Mouse (Mus musculus) kidney, embryonic 14.5 days (tissue): ENCODE results near the gene Sectm1b. TPM values are rescaled to one million over a fixed set of nuclear protein-coding genes. Genes with fewer than 3 reads are reported as not detected.
"Not testable (repeated sequence)": the region's sequence is repeated elsewhere in the genome, so short reads cannot be mapped to it uniquely, and the experiment has no call there.

Source experiments
- ATAC-seq: fragments of 200-750 bp; cut with Nextera tagmentation; 2 replicates; pipeline ENCODE4 v1.8.0; 2017; ENCODE audit warnings: moderate number of reproducible peaks, mild to moderate bottlenecking, moderate TSS enrichment, moderate library complexity; ENCODE audit not compliant: low FRiP score, low TSS enrichment
- H3K27ac ChIP-seq: fragments of 300-500 bp; sonication (generic); 2 replicates; pipeline ENCODE4 v1.5.1; 2014; ENCODE audit warnings: low read depth, mild to moderate bottlenecking, low read length, moderate library complexity, mixed read lengths
- H3K27me3 ChIP-seq: fragments of 300-500 bp; sonication (generic); 2 replicates; pipeline ENCODE4 v1.6.1; 2014; ENCODE audit warnings: mild to moderate bottlenecking, low read length; ENCODE audit not compliant: control insufficient read depth, insufficient read depth
- H3K36me3 ChIP-seq: fragments of 300-500 bp; sonication (generic); 2 replicates; pipeline ENCODE4 v1.6.1; 2014; ENCODE audit warnings: low read length, mixed read lengths; ENCODE audit not compliant: control insufficient read depth, insufficient read depth
- H3K4me1 ChIP-seq: fragments of 300-500 bp; sonication (generic); 2 replicates; pipeline ENCODE4 v1.6.1; 2014; ENCODE audit warnings: low read length, mixed read lengths; ENCODE audit not compliant: control insufficient read depth, insufficient read depth
- H3K4me2 ChIP-seq: fragments of 300-500 bp; sonication (generic); replicated peaks from 2 replicates; pipeline ENCODE4 v1.6.1; 2014; ENCODE audit warnings: low read depth, mild to moderate bottlenecking, low read length
- H3K4me3 ChIP-seq: fragments of 300-500 bp; sonication (generic); 2 replicates; pipeline ENCODE4 v1.5.1; 2014; ENCODE audit warnings: mild to moderate bottlenecking, low read length
- H3K9ac ChIP-seq: fragments of 300-500 bp; sonication (generic); 2 replicates; pipeline ENCODE4 v1.6.1; 2014; ENCODE audit warnings: low read depth, mild to moderate bottlenecking, low read length, moderate library complexity
- H3K9me3 ChIP-seq: fragments of 300-500 bp; sonication (generic); 2 replicates; pipeline ENCODE4 v1.6.1; 2016; ENCODE audit warnings: low read length; ENCODE audit not compliant: control insufficient read depth
- WGBS: fragments of 180-500 bp; shearing (Covaris S2); extraction: QIAGEN DNeasy Blood & Tissue Kit; methylation state at CpG from one replicate; pipeline ENCODE4 v1.1.7; 2014; 5-methylcytosine and 5-hydroxymethylcytosine counted together
- polyA plus RNA-seq: library from polyadenylated mRNA; unstranded; fragments of >200 nt; fragmentation: Nextera tagmentation; extraction: Ambion mirVana; gene quantifications from 2 replicates; pipeline ENCODE4 v1.2.1, GENCODE M21; 2014

Gene Sectm1b
- polyA plus RNA-seq, 1 experiment from 2014 or later = not detected

- Histone ChIP-seq H3K9ac (no peak overlapping the region), H3K27me3 (no peaks in the 10 kb centered on the region), H3K27ac (no peak overlapping the region), H3K36me3 (no peaks in the 10 kb centered on the region), H3K4me2 (no peak overlapping the region), H3K9me3 (no peaks in the 10 kb centered on the region), H3K4me3 (no peak overlapping the region), H3K4me1 (no peaks in the 10 kb centered on the region)
- WGBS = 91% methylated on average over 3 of the region's 3 CpGs
- ATAC-seq = no peak
Measured at GRCm38 (mm10) chr11:121082250-121082649, 18.9 kb upstream of the Sectm1b start.

DNA sequence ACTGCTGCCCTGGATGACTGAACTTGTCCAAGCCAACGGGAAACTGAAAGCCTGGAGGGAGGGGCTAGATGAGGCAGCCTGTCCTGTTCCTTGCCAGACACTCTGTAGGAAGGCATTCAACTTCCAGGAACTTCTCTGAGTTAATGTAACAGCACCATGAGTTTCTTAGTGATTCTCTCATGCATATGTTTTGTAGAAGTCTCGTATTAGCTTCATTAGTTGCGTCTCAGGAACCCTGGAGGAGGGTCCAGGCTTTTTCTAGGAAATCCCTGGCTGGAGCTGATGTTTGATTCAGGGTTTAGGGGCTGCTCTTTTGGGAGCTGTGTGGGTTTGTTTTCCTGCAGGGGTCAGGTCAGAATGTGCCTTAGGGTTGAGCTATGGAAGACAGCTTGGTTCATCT lies 17.8 kb upstream of the Sectm1b start, which contains the start of gene Sectm1a:
Gene Sectm1a (minus strand): TSS at position 101 of the 400 bp plus-strand sequence.
- no peak within 1 kb of the TSS for H3K4me2 ChIP-seq
- H3K9me3 ChIP-seq = no peaks in the 10 kb centered on the region
- H3K4me3 ChIP-seq = no peak within 1 kb of the TSS
- no peak within 1 kb of the TSS for H3K27ac ChIP-seq
- WGBS = 63% methylated on average over 3 of the region's 3 CpGs
- no peak for ATAC-seq
- H3K36me3 ChIP-seq = no peaks in the 10 kb centered on the region
- no peaks in the 10 kb centered on the region for H3K27me3 ChIP-seq
- no peaks in the 10 kb centered on the region for H3K4me1 ChIP-seq
- no peak within 1 kb of the TSS for H3K9ac ChIP-seq

- no peak for ATAC-seq
- no peak overlapping the region for H3K4me3 ChIP-seq
- no peak overlapping the region for H3K9ac ChIP-seq
- no peaks in the 10 kb centered on the region for H3K4me1 ChIP-seq
- H3K36me3 ChIP-seq = no peaks in the 10 kb centered on the region
- H3K4me2 ChIP-seq = no peak overlapping the region
- no peaks in the 10 kb centered on the region for H3K9me3 ChIP-seq
- H3K27ac ChIP-seq = no peak overlapping the region
- 94% methylated on average over 8 of the region's 8 CpGs for WGBS
- no peaks in the 10 kb centered on the region for H3K27me3 ChIP-seq
Measured at GRCm38 (mm10) chr11:121080330-121080729, 17.0 kb upstream of the Sectm1b start.

GRCm38 (mm10) chr11:121075655-121076054 lies 12.3 kb upstream of the Sectm1b start:
- Histone ChIP-seq H3K36me3 (no peaks in the 10 kb centered on the region), H3K4me1 (no peaks in the 10 kb centered on the region), H3K4me2 (no peak overlapping the region), H3K4me3 (no peak overlapping the region), H3K9ac (no peak overlapping the region), H3K27me3 (no peaks in the 10 kb centered on the region), H3K9me3 (no peaks in the 10 kb centered on the region), H3K27ac (no peak overlapping the region)
- WGBS = 70% methylated on average over 5 of the region's 5 CpGs
- no peak for ATAC-seq

DNA sequence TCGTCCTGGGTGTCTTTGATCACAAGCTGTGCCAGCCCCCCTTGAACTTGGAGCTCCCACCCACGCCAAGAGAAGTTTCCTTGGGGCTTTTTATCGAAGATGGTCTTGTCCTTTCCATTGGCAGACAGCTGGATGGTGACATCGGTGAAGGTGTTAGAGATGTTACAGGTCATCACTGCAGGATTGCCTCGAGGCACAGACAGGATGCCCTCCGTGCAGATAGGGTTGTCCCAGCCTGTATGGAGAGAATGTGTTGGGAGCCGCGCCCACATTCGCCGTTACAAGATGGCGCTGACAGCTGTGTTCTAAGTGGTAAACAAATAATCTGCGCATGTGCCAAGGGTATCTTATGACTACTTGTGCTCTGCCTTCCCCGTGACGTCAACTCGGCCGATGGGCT lies 6.3 kb upstream of the Sectm1b start:
- not testable (repeated sequence) for H3K4me3 ChIP-seq, H3K4me2 ChIP-seq, H3K4me1 ChIP-seq, ATAC-seq, H3K9me3 ChIP-seq, H3K9ac ChIP-seq, H3K36me3 ChIP-seq, H3K27me3 ChIP-seq, H3K27ac ChIP-seq
- WGBS = 88% methylated on average over 11 of the region's 16 CpGs

GRCm38 (mm10) chr11:121067895-121068294 lies 4.5 kb upstream of the Sectm1b start:
- 86% methylated on average over 2 of the region's 2 CpGs for WGBS
- ATAC-seq = no peak
- no peak overlapping the region for H3K4me2 ChIP-seq
- no peak overlapping the region for H3K4me3 ChIP-seq
- H3K27me3 ChIP-seq = no peaks in the 10 kb centered on the region
- no peak overlapping the region for H3K27ac ChIP-seq
- no peak overlapping the region for H3K9ac ChIP-seq
- no peaks in the 10 kb centered on the region for H3K9me3 ChIP-seq
- H3K4me1 ChIP-seq = 0 out of 2 replicates have a peak, but pooled peaks cover 3% of the 10 kb centered on the region
- H3K36me3 ChIP-seq = no peaks in the 10 kb centered on the region

GRCm38 (mm10) chr11:121064197-121064596 lies 828 bp upstream of the Sectm1b start:
- Histone ChIP-seq H3K4me1 (0 out of 2 replicates have a peak, but pooled peaks cover 3% of the 10 kb centered on the region), H3K27me3 (no peaks in the 10 kb centered on the region), H3K36me3 (no peaks in the 10 kb centered on the region), H3K4me3 (no peak overlapping the region), H3K4me2 (no peak overlapping the region), H3K27ac (no peak overlapping the region), H3K9me3 (no peaks in the 10 kb centered on the region), H3K9ac (no peak overlapping the region)
- WGBS = 69% methylated on average over 3 of the region's 3 CpGs
- ATAC-seq = 0 out of 2 replicates have a peak, but pooled peaks have one; percentile 60

GRCm38 (mm10) chr11:121061615-121062014 lies 1.8 kb downstream of the Sectm1b start:
- no peaks in the 10 kb centered on the region for H3K36me3 ChIP-seq
- ATAC-seq = no peak
- H3K27me3 ChIP-seq = no peaks in the 10 kb centered on the region
- 0 out of 2 replicates have a peak, but pooled peaks cover 3% of the 10 kb centered on the region for H3K4me1 ChIP-seq
- no peak overlapping the region for H3K27ac ChIP-seq
- WGBS = 74% methylated on average over 8 of the region's 8 CpGs
- H3K9me3 ChIP-seq = no peaks in the 10 kb centered on the region
- H3K9ac ChIP-seq = no peak overlapping the region
- no peak overlapping the region for H3K4me3 ChIP-seq
- no peak overlapping the region for H3K4me2 ChIP-seq

GRCm38 (mm10) chr11:121060401-121061067 lies 2.8 kb downstream of the Sectm1b start:
- H3K27ac ChIP-seq, H3K9ac ChIP-seq, H3K27me3 ChIP-seq, H3K4me3 ChIP-seq, H3K4me1 ChIP-seq, H3K4me2 ChIP-seq, H3K9me3 ChIP-seq, H3K36me3 ChIP-seq, ATAC-seq: not testable (repeated sequence)
- WGBS = 93% methylated on average over 6 of the region's 6 CpGs
